Mouse (Mus musculus): Measurements from ENCODE around the gene Nmb. TPM values are rescaled to one million over a fixed set of nuclear protein-coding genes. Genes with fewer than 3 reads are reported as not detected.

Nmb gene
- polyA plus RNA-seq, 1 experiment from 2014 or later: 7.6 TPM

- WGBS: 92% methylated on average over 14 of the region's 14 CpGs
- Histone ChIP-seq H3K9ac (replicated peaks) (no peak overlapping the region), H3K27me3 (no peaks in the 10 kb centered on the region), H3K4me1 (replicated peaks) (peaks cover 2% of the 10 kb centered on the region; the same call in 1 of the 2 replicates), H3K4me2 (no peak overlapping the region), H3K36me3 (peaks cover 79% of the 10 kb centered on the region), H3K27ac (no peak overlapping the region), H3K9me3 (no peaks in the 10 kb centered on the region), H3K4me3 (replicated peaks) (no peak overlapping the region)
- ATAC-seq (ENCODE audit: insufficient number of reproducible peaks, insufficient read depth, low FRiP score, low TSS enrichment, low read depth): no peak
These were observed 9.9 kb downstream of the Nmb start for GRCm38 (mm10) chr7:80894815-80895519.

DNA sequence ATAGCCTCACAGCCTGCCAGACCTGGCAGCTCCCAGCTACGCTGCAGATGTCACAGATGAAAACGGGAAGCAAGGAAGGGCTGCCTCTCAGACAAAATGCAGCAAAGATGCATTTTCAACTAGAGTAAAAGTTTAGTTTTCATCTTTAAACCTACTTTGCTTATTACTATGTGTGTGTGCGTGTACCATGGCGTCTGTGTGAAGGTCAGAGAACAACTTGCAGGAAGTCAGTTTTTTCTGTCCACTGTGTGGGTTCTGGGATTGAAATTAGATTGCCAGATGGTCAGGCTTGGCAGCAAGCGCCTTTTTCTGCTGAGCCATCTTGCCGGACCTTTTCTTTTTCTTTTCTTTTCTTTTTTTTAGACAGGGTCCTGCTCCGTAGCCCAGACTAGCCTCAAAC, 10.7 kb downstream of the Nmb start:
- no peak overlapping the region for H3K9ac ChIP-seq (replicated peaks)
- no peaks in the 10 kb centered on the region for H3K27me3 ChIP-seq
- no peak overlapping the region for H3K4me2 ChIP-seq
- peaks cover 8% of the 10 kb centered on the region for H3K4me1 ChIP-seq (replicated peaks)
- H3K4me3 ChIP-seq (replicated peaks): no peak overlapping the region
- H3K36me3 ChIP-seq: peaks cover 83% of the 10 kb centered on the region
- H3K9me3 ChIP-seq: no peaks in the 10 kb centered on the region
- no peak for ATAC-seq (ENCODE audit: insufficient number of reproducible peaks, insufficient read depth, low FRiP score, low TSS enrichment, low read depth)
- H3K27ac ChIP-seq: no peak overlapping the region
- 87% methylated on average over 7 of the region's 7 CpGs for WGBS

DNA sequence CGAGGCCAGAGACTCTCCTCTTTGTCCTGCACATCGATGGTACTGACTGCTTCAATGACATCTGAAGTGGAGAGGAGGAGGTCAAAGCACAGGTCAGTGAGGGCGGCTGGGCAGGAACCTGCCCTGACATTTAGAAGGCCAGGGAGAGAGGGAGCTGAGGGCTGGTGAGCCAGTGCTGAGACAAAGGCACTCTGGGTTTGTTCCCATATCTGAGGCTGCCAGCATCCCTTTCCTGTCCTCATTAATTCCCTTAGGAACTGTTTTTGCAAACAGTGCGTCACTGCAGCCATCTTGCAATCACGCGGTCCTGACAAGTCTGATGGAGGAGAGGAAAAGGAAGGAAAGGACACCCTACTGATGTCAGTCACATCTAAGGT, 11.1 kb downstream of the Nmb start:
- H3K4me1 ChIP-seq (replicated peaks): peaks cover 12% of the 10 kb centered on the region
- no peak overlapping the region for H3K27ac ChIP-seq
- H3K27me3 ChIP-seq: no peaks in the 10 kb centered on the region
- H3K4me2 ChIP-seq: no peak overlapping the region
- WGBS: 91% methylated on average over 6 of the region's 6 CpGs
- H3K36me3 ChIP-seq: peaks cover 83% of the 10 kb centered on the region
- no peak for ATAC-seq (ENCODE audit: insufficient number of reproducible peaks, insufficient read depth, low FRiP score, low TSS enrichment, low read depth)
- H3K9ac ChIP-seq (replicated peaks): 0 out of 2 replicates have a peak overlapping the region, but pooled peaks have one; percentile 12
- no peak overlapping the region for H3K4me3 ChIP-seq (replicated peaks)
- H3K9me3 ChIP-seq: no peaks in the 10 kb centered on the region

DNA sequence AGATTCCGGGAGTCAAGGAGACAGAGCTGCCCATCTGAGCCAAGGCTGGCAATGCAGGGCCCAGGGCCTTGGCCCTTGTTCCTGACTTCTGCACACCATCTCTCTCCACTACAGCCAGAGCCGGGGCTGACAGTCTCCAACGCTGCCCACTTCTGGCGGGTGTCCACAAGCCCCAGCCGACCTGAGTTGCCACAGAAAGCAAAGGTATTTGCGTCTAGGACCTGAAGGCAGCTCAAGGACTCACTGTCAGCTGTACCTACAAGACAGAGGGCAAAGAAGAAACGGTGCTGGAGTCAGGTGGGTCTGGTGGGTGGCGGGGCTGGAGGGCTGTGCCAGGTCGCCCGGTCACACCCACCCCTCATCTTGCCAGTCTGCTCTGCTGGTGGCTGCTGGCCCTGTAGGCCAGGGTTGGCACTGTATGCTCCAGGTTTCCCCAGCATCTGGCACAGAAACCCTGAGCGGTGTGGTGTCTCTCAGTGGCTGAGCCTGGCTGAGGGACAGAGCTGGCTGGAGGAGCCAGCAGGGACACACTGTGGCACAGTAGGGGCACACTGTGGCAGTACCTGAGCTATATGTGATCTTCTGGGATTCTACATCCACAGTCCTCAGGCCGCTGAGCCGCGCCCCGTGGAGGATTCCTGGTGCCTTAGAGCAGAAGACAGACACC, 11.7 kb downstream of the Nmb start:
- H3K9ac ChIP-seq (replicated peaks): 0 out of 2 replicates have a peak overlapping the region, but pooled peaks have one; percentile 12
- WGBS: 92% methylated on average over 15 of the region's 15 CpGs
- H3K27me3 ChIP-seq: no peaks in the 10 kb centered on the region
- no peak overlapping the region for H3K4me3 ChIP-seq (replicated peaks)
- H3K9me3 ChIP-seq: no peaks in the 10 kb centered on the region
- peaks cover 80% of the 10 kb centered on the region for H3K36me3 ChIP-seq
- H3K27ac ChIP-seq: no peak overlapping the region
- peaks cover 13% of the 10 kb centered on the region for H3K4me1 ChIP-seq (replicated peaks)
- no peak for ATAC-seq (ENCODE audit: insufficient number of reproducible peaks, insufficient read depth, low FRiP score, low TSS enrichment, low read depth)
- H3K4me2 ChIP-seq: no peak overlapping the region

DNA sequence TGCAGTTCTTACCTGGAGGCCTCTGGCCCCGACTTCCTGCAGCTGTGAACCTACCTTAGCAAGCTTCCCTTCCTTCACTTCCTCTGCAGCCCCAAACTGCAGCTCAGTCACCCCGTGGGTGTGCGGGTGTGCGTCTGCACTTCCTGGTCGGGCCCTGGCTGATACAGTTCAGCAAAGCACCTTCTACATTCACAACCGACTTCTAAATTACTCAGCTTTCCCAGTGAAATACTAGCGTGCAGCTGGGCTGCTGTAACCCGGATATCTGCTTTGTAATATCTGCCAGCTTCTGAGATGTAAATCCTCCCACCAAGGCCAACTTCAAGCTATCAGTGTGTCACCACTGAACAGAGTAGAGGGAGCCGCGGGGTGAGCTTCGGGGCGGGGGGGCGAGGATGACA, 15.0 kb downstream of the Nmb start:
- 81% methylated on average over 13 of the region's 13 CpGs for WGBS
- peaks cover 13% of the 10 kb centered on the region for H3K4me1 ChIP-seq (replicated peaks)
- no peak overlapping the region for H3K4me2 ChIP-seq
- no peaks in the 10 kb centered on the region for H3K9me3 ChIP-seq
- H3K4me3 ChIP-seq (replicated peaks): no peak overlapping the region
- H3K27ac ChIP-seq: peak overlapping the region; percentile 88
- peaks cover 50% of the 10 kb centered on the region for H3K36me3 ChIP-seq
- 0 out of 2 replicates have a peak overlapping the region, but pooled peaks have one; percentile 27 for H3K9ac ChIP-seq (replicated peaks)
- no peaks in the 10 kb centered on the region for H3K27me3 ChIP-seq
- no peak for ATAC-seq (ENCODE audit: insufficient number of reproducible peaks, insufficient read depth, low FRiP score, low TSS enrichment, low read depth)

- H3K27me3 ChIP-seq: no peaks in the 10 kb centered on the region
- peak; percentile 88 for ATAC-seq (ENCODE audit: insufficient number of reproducible peaks, insufficient read depth, low FRiP score, low TSS enrichment, low read depth)
- no peak overlapping the region for H3K4me3 ChIP-seq (replicated peaks)
- peak overlapping the region; percentile 88 for H3K27ac ChIP-seq
- H3K36me3 ChIP-seq: peaks cover 43% of the 10 kb centered on the region
- H3K9ac ChIP-seq (replicated peaks): peak overlapping the region; percentile 27; the same call in 1 of the 2 replicates
- no peak overlapping the region; the same call in 1 of the 2 replicates for H3K4me2 ChIP-seq
- no peaks in the 10 kb centered on the region for H3K9me3 ChIP-seq
- peaks cover 13% of the 10 kb centered on the region for H3K4me1 ChIP-seq (replicated peaks)
- 47% methylated on average over 9 of the region's 9 CpGs for WGBS
These were observed 15.8 kb downstream of the Nmb start for GRCm38 (mm10) chr7:80889021-80889511.

GRCm38 (mm10) chr7:80888595-80888994, 16.3 kb downstream of the Nmb start:
- Histone ChIP-seq H3K4me2 (no peak overlapping the region; the same call in 1 of the 2 replicates), H3K36me3 (peaks cover 38% of the 10 kb centered on the region), H3K9ac (replicated peaks) (no peak overlapping the region), H3K4me3 (replicated peaks) (no peak overlapping the region), H3K27ac (peak overlapping the region; percentile 88), H3K27me3 (no peaks in the 10 kb centered on the region), H3K9me3 (no peaks in the 10 kb centered on the region), H3K4me1 (replicated peaks) (peaks cover 13% of the 10 kb centered on the region)
- ATAC-seq (ENCODE audit: insufficient number of reproducible peaks, insufficient read depth, low FRiP score, low TSS enrichment, low read depth): 0 out of 2 replicates have a peak, but pooled peaks have one; percentile 20
- 82% methylated on average over 7 of the region's 7 CpGs for whole genome bisulfite sequencing

DNA sequence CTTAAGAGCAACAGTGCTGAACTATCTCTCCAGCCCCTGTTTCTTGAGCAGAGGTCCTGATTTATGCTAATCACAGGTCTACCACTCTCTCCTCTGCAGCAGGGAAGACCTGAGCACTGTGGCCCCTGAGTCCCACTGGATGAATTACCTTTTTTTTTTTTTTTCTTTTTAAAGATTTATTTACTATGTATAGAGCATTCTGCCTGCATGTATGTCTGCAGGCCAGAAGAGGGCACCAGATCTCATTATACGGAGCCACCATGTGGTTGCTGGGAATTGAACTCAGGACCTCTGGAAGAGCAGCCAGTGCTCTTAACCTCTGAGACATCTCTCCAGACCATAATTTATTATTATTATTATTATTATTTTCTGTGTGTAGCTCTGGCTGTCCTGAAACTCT, 19.2 kb downstream of the Nmb start:
- no peak overlapping the region for H3K4me2 ChIP-seq
- no peaks in the 10 kb centered on the region for H3K27me3 ChIP-seq
- no peak overlapping the region for H3K27ac ChIP-seq
- peaks cover 18% of the 10 kb centered on the region for H3K4me1 ChIP-seq (replicated peaks)
- H3K9ac ChIP-seq (replicated peaks): no peak overlapping the region
- peaks cover 9% of the 10 kb centered on the region for H3K36me3 ChIP-seq
- WGBS: 4% methylated on average over 1 of the region's 1 CpGs
- ATAC-seq (ENCODE audit: insufficient number of reproducible peaks, insufficient read depth, low FRiP score, low TSS enrichment, low read depth): no peak
- H3K4me3 ChIP-seq (replicated peaks): no peak overlapping the region
- no peaks in the 10 kb centered on the region for H3K9me3 ChIP-seq

DNA sequence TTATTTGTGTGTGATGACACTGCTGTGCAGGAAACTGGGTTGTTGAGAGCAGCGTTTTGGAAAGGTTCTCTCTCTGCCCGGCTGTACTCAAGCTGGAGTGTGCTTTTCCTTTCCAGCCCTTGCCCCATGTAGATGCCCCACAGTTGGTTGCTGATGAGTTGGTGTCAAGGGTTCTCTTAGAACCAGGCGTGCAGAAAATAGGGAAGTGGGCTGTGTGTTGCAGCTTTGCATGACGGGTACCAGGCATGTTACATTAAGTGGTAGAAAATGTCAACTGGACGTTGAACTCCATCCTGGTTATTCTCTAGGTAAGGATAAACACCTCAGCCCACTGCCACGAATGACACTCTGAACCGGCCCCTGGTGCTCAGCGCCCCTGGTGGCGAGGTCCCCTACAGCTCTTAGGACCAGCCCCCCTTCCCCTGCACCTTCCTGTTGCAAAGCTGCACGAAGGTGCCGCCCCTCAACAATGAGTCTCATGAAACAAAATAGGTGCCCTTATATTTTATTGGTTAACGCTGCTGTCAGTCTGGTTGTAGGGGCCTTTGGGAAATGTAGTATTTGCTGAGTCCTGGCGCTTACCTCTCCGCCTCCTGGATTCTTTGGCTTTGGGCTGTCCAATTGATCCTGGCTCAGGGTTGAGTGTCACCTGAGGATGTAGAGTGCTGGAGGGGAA, 21.9 kb downstream of the Nmb start:
- H3K36me3 ChIP-seq: peaks cover 16% of the 10 kb centered on the region; the same call in 1 of the 2 replicates
- WGBS: 24% methylated on average over 14 of the region's 14 CpGs
- no peak overlapping the region for H3K9ac ChIP-seq (replicated peaks)
- peak; percentile 72 for ATAC-seq (ENCODE audit: insufficient number of reproducible peaks, insufficient read depth, low FRiP score, low TSS enrichment, low read depth)
- peaks cover 4% of the 10 kb centered on the region for H3K4me1 ChIP-seq (replicated peaks)
- H3K9me3 ChIP-seq: no peaks in the 10 kb centered on the region
- H3K4me2 ChIP-seq: peak overlapping the region; percentile 46
- H3K27ac ChIP-seq: no peak overlapping the region
- H3K27me3 ChIP-seq: no peaks in the 10 kb centered on the region
- H3K4me3 ChIP-seq (replicated peaks): peak overlapping the region; percentile 13

DNA sequence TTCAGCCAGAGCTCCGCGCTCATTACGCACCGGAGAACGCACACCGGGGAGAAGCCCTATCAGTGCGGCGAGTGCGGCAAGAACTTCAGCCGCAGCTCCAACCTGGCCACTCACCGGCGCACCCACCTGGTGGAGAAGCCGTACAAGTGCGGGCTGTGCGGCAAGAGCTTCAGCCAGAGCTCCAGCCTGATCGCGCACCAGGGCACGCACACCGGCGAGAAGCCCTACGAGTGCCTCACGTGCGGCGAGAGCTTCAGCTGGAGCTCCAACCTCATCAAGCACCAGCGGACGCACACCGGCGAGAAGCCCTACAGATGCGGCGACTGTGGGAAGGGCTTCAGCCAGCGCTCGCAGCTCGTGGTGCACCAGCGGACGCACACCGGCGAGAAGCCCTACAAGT, 29.1 kb downstream of the Nmb start:
- no peak overlapping the region for H3K9ac ChIP-seq (replicated peaks)
- no peaks in the 10 kb centered on the region for H3K9me3 ChIP-seq
- H3K4me2 ChIP-seq: no peak overlapping the region
- no peaks in the 10 kb centered on the region for H3K4me1 ChIP-seq (replicated peaks)
- no peaks in the 10 kb centered on the region for H3K27me3 ChIP-seq
- no peak for ATAC-seq (ENCODE audit: insufficient number of reproducible peaks, insufficient read depth, low FRiP score, low TSS enrichment, low read depth)
- no peak overlapping the region for H3K4me3 ChIP-seq (replicated peaks)
- no peak overlapping the region for H3K27ac ChIP-seq
- peaks cover 83% of the 10 kb centered on the region for H3K36me3 ChIP-seq
- 47% methylated on average over 37 of the region's 37 CpGs for WGBS

DNA sequence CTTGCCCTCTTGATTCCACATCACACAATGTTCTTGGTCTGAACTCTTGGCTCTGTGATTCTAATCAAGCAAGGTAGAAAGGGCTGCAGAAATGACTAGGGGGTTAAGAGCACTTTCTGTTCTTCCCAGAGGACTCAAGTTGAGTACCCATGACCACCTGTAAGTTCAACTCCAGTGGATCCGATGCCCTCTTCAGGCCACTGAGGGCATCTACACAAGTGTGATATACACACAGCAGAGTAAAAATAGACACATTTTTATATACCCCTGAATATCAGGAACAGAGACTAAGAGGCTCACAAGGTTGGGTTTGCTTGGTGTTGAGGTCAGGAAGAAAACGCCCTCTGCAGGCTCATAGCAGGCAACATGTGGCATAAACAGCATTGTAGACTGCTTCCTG, 31.2 kb downstream of the Nmb start:
- ATAC-seq (ENCODE audit: insufficient number of reproducible peaks, insufficient read depth, low FRiP score, low TSS enrichment, low read depth): no peak
- no peak overlapping the region for H3K4me2 ChIP-seq
- no peak overlapping the region for H3K4me3 ChIP-seq (replicated peaks)
- H3K36me3 ChIP-seq: peaks cover 97% of the 10 kb centered on the region
- no peaks in the 10 kb centered on the region for H3K27me3 ChIP-seq
- H3K9me3 ChIP-seq: no peaks in the 10 kb centered on the region
- no peak overlapping the region for H3K27ac ChIP-seq
- 97% methylated on average over 2 of the region's 2 CpGs for WGBS
- H3K4me1 ChIP-seq (replicated peaks): no peaks in the 10 kb centered on the region
- H3K9ac ChIP-seq (replicated peaks): no peak overlapping the region

All from limb, embryonic 12.5 days (tissue).